Mouse (Mus musculus) heart, embryonic 14.5 days (tissue): ENCODE data around the gene Col18a1. TPM values are rescaled to one million over a fixed set of nuclear protein-coding genes. Genes with fewer than 3 reads are reported as not detected.

Source experiments
- ATAC-seq: fragments of 200-750 bp; cut with Nextera tagmentation; 2 replicates; pipeline ENCODE4 v1.8.0; 2017; ENCODE audit warnings: low read depth, moderate TSS enrichment; ENCODE audit not compliant: insufficient number of reproducible peaks, insufficient read depth, low FRiP score
- H3K27ac ChIP-seq, 2 experiments: fragments of 200-500 bp in 1 of 2; fragments of 300-500 bp in 1 of 2; sonication (generic) in 1 of 2; replicated peaks in 1 of 2; 2 replicates each; pipeline ENCODE4 v1.5.1; 2012 to 2014; ENCODE audit warnings: low read depth in 2 of 2, low read length in 2 of 2, control low read depth in 1 of 2, mild to moderate bottlenecking in 1 of 2, mixed read lengths in 1 of 2; ENCODE audit not compliant: control insufficient read depth in 1 of 2, insufficient read depth in 1 of 2
- H3K27me3 ChIP-seq: fragments of 300-500 bp; sonication (generic); 2 replicates; pipeline ENCODE4 v1.6.1; 2014; ENCODE audit warnings: mild to moderate bottlenecking, low read length, control low read depth; ENCODE audit not compliant: control insufficient read depth, insufficient read depth
- H3K36me3 ChIP-seq: fragments of 300-500 bp; sonication (generic); 2 replicates; pipeline ENCODE4 v1.6.1; 2014; ENCODE audit warnings: mild to moderate bottlenecking, control low read depth, low read length, mixed read lengths; ENCODE audit not compliant: control insufficient read depth, insufficient read depth
- H3K4me1 ChIP-seq, 2 experiments: fragments of 200-500 bp in 1 of 2; fragments of 300-500 bp in 1 of 2; sonication (generic) in 1 of 2; 2 replicates each; pipeline ENCODE4 v1.6.1; 2012 to 2014; ENCODE audit warnings: low read length in 2 of 2, control low read depth in 1 of 2, mixed read lengths in 1 of 2; ENCODE audit not compliant: control insufficient read depth in 2 of 2, insufficient read depth in 2 of 2
- H3K4me2 ChIP-seq: fragments of 300-500 bp; sonication (generic); 2 replicates; pipeline ENCODE4 v1.6.1; 2014; ENCODE audit warnings: mild to moderate bottlenecking, low read length
- H3K4me3 ChIP-seq, 2 experiments: fragments of 200-500 bp in 1 of 2; fragments of 300-500 bp in 1 of 2; sonication (generic) in 1 of 2; 2 replicates each; pipeline ENCODE4 v1.5.1; 2012 to 2014; ENCODE audit warnings: low read length in 2 of 2, mild to moderate bottlenecking in 2 of 2, control low read depth in 1 of 2, low read depth in 1 of 2, moderate library complexity in 1 of 2; ENCODE audit not compliant: control insufficient read depth in 1 of 2, insufficient read depth in 1 of 2
- H3K9ac ChIP-seq: fragments of 300-500 bp; sonication (generic); 2 replicates; pipeline ENCODE4 v1.6.1; 2014; ENCODE audit warnings: mild to moderate bottlenecking, low read length
- H3K9me3 ChIP-seq: fragments of 300-500 bp; sonication (generic); 2 replicates; pipeline ENCODE4 v1.6.1; 2016; ENCODE audit warnings: low read length, control low read depth; ENCODE audit not compliant: control insufficient read depth
- WGBS: fragments of 180-500 bp; shearing (Covaris S2); extraction: QIAGEN DNeasy Blood & Tissue Kit; methylation state at CpG from one replicate; pipeline ENCODE4 v1.1.7; 2014; 5-methylcytosine and 5-hydroxymethylcytosine counted together
- polyA plus RNA-seq: library from polyadenylated mRNA; unstranded; fragments of >200 nt; fragmentation: Nextera tagmentation; extraction: Ambion mirVana; gene quantifications from 2 replicates; pipeline ENCODE4 v1.2.1, GENCODE M21; 2014

Gene Col18a1
- polyA plus RNA-seq, 1 experiment from 2014 or later: 102 TPM

DNA sequence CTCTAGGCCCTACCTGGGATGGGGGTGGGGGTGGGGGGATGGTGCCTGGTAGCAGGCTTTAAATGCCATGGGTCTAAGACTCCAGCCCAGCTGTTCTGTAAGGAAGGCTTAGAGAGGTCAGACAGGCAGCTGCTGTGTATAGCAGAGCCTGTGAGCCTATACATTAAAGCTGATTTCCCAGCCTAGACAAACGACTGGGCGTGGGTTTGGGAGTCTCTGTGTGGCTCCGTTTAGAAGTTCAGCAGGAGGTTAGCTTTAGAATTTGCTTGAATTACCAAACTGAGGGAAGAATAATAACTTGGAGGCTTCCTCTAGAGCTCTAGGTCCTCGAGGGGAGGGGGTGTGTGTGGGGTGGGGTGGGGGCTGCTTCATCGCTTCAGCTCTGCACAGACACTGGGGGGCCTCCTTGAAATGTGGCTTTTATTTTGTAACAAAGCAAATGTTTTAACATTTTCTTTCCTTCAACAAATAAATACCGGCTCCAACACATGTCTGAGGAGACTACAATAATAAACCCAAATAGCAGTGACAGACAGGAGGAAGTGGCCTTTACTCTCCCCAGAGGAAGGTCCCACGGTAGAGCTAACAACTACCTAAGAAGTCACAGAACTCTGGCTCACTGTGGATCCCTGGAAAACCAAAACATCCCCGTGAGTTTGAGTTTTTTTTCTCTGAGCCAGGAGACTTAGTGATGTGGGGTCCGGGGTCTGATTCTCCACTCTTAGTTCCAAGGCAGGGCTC is 31.3 kb upstream of the Col18a1 start:
- Histone ChIP-seq H3K36me3 (no peaks in the 10 kb centered on the region), H3K4me1 (peaks cover 0 to 5% of the 10 kb centered on the region in 2 experiments; a peak in 2 of 4 replicates), H3K4me2 (no peak overlapping the region), H3K9ac (no peak overlapping the region), H3K27ac (no peak overlapping the region), H3K27me3 (no peaks in the 10 kb centered on the region), H3K9me3 (peaks cover 3% of the 10 kb centered on the region; the same call in 1 of the 2 replicates), H3K4me3 (no peak overlapping the region)
- 40% methylated on average over 9 of the region's 9 CpGs for WGBS
- peak; percentile 25; the same call in 1 of the 2 replicates for ATAC-seq

- 73% methylated on average over 4 of the region's 4 CpGs for WGBS
- Histone ChIP-seq H3K27me3 (no peaks in the 10 kb centered on the region), H3K9me3 (peaks cover 3% of the 10 kb centered on the region; the same call in 1 of the 2 replicates), H3K36me3 (no peaks in the 10 kb centered on the region), H3K27ac (no peak overlapping the region), H3K9ac (no peak overlapping the region), H3K4me1 (peaks cover 2 to 4% of the 10 kb centered on the region in 2 experiments; a peak in 2 of 4 replicates), H3K4me3 (no peak overlapping the region), H3K4me2 (no peak overlapping the region)
- ATAC-seq: no peak
Measured at GRCm38 (mm10) chr10:77196676-77197075, 30.3 kb upstream of the Col18a1 start.

DNA sequence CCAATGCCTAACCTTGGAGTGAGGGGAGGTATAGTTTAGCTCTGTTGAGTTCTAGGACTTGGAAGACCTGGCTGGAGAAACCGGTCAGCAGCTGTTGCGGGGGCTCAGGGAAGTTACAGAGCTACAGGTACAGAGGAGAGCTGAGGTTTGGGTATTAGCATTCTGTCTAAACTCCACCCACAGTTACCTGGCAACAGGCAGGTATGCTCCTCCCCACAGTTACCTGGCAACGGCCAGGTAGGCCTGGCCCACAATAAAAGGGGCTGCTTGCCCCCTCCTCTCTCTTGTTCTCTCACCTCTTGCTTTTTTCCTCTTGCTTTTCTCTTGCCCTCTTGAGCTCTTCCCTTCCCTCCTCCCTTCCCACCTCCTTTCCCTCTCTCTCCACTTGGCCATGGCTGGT is 29.8 kb upstream of the Col18a1 start:
- Histone ChIP-seq H3K4me2 (no peak overlapping the region), H3K4me1 (peaks cover 8% of the 10 kb centered on the region in 2 experiments; a peak in 3 of 4 replicates), H3K9me3 (peaks cover 3% of the 10 kb centered on the region; the same call in 1 of the 2 replicates), H3K4me3 (no peak overlapping the region), H3K27ac (no peak overlapping the region), H3K9ac (no peak overlapping the region), H3K36me3 (no peaks in the 10 kb centered on the region), H3K27me3 (no peaks in the 10 kb centered on the region)
- no peak for ATAC-seq
- 83% methylated on average over 3 of the region's 3 CpGs for WGBS

DNA sequence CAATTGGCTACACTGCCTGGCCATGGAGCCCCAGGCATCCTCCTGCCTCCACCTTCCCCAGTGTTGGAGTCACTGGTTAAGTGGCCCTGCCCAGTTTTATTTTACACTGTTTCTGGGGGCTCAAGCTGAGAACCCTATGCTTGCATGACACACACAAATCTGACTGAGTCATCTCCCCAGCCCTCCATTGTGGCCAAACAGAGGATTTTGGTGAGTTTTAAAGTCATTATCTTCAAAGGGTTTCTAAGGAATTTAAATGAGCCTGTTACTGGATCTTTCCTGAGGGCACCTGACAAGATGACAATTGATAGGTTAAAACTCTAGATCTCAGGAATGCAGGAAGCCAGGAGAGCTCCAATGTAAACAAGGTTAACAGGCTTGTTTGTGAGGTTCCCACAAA is 27.1 kb upstream of the Col18a1 start:
- Histone ChIP-seq H3K4me3 (no peak overlapping the region), H3K9ac (no peak overlapping the region), H3K4me1 (peaks cover 14 to 15% of the 10 kb centered on the region in 2 experiments), H3K27ac (no peak overlapping the region), H3K36me3 (no peaks in the 10 kb centered on the region), H3K27me3 (no peaks in the 10 kb centered on the region), H3K9me3 (peaks cover 3% of the 10 kb centered on the region; the same call in 1 of the 2 replicates), H3K4me2 (no peak overlapping the region)
- no peak for ATAC-seq

DNA sequence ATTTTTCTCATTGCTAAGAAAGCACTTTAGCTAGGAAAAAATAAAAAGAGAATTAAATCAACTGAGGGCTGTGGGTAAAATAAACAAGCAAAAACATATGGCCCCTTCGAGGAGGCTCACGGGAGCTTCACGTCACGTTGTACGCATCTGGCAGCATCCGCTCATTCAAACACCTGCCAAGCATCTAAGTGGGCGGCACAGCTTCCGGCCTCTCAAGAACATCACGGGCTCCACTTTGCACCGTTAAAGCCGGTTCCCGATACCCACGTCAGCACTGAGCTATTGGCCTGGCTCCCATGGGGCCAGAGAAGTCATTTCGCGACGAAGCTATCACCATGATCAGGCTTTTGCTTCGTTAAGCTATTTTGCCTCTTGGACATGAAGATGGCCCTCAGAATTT is 26.4 kb upstream of the Col18a1 start:
- H3K4me3 ChIP-seq: no peak overlapping the region
- no peak for ATAC-seq
- WGBS: 78% methylated on average over 17 of the region's 17 CpGs
- no peak overlapping the region for H3K27ac ChIP-seq
- H3K36me3 ChIP-seq: no peaks in the 10 kb centered on the region
- no peaks in the 10 kb centered on the region for H3K27me3 ChIP-seq
- peaks cover 3% of the 10 kb centered on the region; the same call in 1 of the 2 replicates for H3K9me3 ChIP-seq
- no peak overlapping the region for H3K9ac ChIP-seq
- H3K4me1 ChIP-seq: peaks cover 22% of the 10 kb centered on the region in 2 experiments
- no peak overlapping the region for H3K4me2 ChIP-seq

DNA sequence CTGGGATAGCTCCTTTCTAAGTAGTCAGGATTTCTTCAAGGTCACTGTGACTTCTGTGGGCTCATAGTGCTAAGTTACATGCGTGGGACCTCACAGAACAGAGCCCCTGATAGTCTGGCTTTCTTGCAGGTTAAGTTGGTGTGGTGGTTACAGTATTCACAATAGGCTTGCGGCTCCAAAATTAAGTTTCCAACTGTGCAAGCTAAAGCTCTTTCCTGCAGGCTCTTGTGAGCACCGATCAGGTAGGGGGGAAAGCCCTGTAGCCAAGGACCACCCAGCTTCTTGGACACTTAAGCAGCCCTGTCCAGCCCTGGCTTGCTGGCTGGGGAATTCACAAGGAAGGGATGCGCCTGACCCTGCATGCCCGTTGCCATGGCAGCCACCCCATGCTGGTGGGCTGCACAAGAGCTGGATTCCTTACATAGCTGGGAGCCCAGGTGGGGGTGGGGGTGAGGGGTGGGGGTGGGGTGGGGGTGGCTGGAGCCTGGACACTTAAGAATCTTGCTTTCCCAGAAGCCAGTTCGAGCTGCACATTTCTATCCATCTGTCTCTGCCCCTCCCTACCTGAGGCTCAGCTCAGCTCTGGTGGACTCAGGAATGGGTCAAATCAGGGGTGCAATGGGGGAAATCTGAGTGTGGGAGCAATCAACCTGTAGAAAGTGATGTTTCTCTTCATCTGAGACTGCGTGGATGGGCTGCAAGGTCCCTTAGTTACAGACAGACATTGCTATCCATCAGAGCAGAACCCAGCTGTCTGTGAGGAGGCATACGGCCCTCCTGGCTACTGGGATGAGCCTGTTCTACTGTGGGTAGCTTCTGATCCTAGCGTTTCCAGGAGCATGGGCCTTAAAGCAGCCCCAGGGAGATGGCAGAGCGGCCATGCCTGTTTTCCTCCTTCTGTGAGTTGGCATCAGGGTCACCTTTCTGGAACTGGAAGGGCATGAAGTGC is 24.9 kb upstream of the Col18a1 start:
- no peak for ATAC-seq
- no peak overlapping the region for H3K4me2 ChIP-seq

DNA sequence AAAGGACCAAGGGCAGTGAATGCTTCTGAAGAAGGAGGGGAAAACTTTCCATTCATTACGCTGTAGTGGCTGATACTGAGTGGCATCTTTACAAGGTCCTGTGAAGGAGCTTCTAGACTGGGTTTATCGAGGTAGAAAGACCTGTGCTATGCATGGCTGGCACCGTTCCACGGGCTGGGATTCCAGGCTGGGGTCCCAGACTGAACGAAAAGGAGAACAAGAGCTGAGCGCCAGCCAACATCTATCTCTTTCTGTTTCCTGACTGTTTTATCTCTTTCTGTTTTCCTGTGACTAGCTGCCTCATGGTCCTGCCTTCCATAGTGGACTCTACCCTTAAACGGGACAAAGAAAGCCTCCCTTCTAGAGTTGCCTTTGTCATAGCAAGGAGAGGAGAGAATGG is 21.1 kb upstream of the Col18a1 start:
- Histone ChIP-seq H3K27me3 (no peaks in the 10 kb centered on the region), H3K27ac (peak overlapping the region; percentile 76 to 88), H3K9ac (no peak overlapping the region), H3K36me3 (no peaks in the 10 kb centered on the region), H3K4me3 (peak overlapping the region; percentile 1 to 18; a peak in 2 of 4 replicates), H3K4me2 (peak overlapping the region; percentile 54), H3K4me1 (peaks cover 31 to 32% of the 10 kb centered on the region in 2 experiments), H3K9me3 (no peaks in the 10 kb centered on the region)
- 5% methylated on average over 7 of the region's 7 CpGs for WGBS
- peak; percentile 73 for ATAC-seq

More for the DNA sequence above, 24.9 kb upstream of the Col18a1 start:
- no peak overlapping the region for H3K9ac ChIP-seq
- WGBS: 42% methylated on average over 10 of the region's 10 CpGs
- no peak overlapping the region for H3K27ac ChIP-seq
- peaks cover 30 to 32% of the 10 kb centered on the region in 2 experiments for H3K4me1 ChIP-seq
- H3K9me3 ChIP-seq: peaks cover 3% of the 10 kb centered on the region; the same call in 1 of the 2 replicates
- H3K36me3 ChIP-seq: no peaks in the 10 kb centered on the region
- H3K27me3 ChIP-seq: no peaks in the 10 kb centered on the region
- no peak overlapping the region for H3K4me3 ChIP-seq
